Mouse (Mus musculus): Measurements from ENCODE around the gene Lrguk. TPM values are rescaled to one million over a fixed set of nuclear protein-coding genes. Genes with fewer than 3 reads are reported as not detected.
A peak's percentile ranks its signal among the peaks of the same experiment; 100 is the strongest.

The Lrguk gene
- polyA plus RNA-seq, 1 experiment from 2014 or later: 1.00 TPM

DNA sequence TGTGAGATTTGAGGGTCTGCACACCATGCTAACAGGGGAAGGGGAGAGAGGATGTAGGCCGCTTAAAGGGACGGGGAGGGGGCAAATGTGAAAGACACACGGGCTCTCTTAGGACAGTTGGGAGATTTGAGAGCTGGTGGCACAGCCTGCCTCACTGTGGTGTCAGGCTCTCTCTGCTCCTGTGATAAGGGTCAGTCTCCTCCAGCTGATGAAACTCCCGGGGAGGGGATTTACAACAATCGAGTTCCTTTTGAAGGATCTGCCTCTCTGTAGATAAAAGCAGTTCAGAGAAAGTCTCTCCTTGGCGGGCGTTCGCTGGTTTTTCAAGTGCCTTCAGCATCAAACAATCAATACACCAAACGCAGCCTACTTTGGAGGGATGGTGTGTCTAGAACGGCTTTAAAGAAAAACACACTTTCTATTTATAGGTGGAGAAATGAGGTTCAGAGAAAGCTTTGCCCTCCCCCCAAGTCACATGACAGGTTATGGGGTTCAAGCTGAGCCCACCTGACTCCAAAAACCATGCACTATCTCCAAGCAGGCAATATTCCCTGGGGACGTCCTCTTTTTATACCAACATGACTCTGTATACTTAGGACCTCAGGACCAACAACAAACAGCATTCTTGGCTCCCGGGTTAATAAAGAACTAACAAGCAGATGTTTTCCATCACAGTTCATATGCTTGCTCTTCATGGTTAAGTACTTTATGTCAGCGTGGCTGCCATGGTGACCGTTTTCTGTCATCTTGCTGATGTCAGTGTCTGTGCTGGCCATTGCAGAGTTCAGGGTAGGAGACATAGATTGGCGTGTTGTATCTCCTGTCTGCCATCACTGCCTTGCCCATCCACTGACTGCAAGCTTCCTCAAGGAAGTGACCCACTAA is 5.6 kb downstream of the Lrguk start:
- Histone ChIP-seq H3K4me3 (no peak overlapping the region), H3K27ac (replicated peaks) (no peak overlapping the region), H3K9me3 (no peaks in the 10 kb centered on the region), H3K9ac (no peak overlapping the region), H3K4me2 (no peak overlapping the region), H3K4me1 (replicated peaks) (peaks cover under 1% of the 10 kb centered on the region; the same call in 1 of the 2 replicates), H3K27me3 (no peaks in the 10 kb centered on the region), H3K36me3 (no peaks in the 10 kb centered on the region)
- 53% methylated on average over 15 of the region's 15 CpGs for WGBS
- no peak for ATAC-seq (ENCODE audit: low FRiP score, low read depth)

DNA sequence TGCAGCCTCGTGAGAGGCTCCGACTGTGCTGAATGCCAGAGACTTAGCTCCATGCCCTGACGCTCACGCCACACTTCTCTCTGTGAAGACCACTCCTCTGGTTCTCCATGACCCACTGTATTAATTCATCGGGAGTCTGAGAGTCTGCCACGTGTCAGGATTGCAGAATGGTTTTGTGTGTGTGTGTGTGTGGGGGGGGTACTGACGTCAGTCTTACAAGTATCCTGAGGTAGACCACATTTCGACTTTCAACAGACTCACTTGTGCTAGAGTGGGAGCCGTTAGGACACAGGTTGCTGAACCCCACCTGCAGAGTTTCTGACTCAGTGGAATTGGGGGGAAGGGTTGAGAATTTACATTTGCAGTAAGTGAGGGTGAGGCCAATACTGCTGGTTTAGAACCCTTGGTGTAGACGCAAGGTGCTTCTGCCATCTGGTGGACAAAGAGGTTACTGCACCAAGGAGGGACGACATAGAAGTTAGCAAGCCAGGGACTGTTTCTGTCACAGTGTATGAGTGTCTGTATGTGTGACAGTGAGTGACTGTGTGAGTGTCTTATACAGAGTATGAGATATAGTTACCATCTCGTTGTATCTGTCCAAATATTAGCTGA is 11.5 kb downstream of the Lrguk start:
- Histone ChIP-seq H3K9me3 (no peaks in the 10 kb centered on the region), H3K9ac (no peak overlapping the region), H3K27ac (replicated peaks) (no peak overlapping the region), H3K4me2 (no peak overlapping the region), H3K4me1 (replicated peaks) (peaks cover 6% of the 10 kb centered on the region), H3K36me3 (no peaks in the 10 kb centered on the region), H3K27me3 (no peaks in the 10 kb centered on the region), H3K4me3 (no peak overlapping the region)
- 44% methylated on average over 12 of the region's 12 CpGs for WGBS
- ATAC-seq (ENCODE audit: low FRiP score, low read depth): peak; percentile 80

DNA sequence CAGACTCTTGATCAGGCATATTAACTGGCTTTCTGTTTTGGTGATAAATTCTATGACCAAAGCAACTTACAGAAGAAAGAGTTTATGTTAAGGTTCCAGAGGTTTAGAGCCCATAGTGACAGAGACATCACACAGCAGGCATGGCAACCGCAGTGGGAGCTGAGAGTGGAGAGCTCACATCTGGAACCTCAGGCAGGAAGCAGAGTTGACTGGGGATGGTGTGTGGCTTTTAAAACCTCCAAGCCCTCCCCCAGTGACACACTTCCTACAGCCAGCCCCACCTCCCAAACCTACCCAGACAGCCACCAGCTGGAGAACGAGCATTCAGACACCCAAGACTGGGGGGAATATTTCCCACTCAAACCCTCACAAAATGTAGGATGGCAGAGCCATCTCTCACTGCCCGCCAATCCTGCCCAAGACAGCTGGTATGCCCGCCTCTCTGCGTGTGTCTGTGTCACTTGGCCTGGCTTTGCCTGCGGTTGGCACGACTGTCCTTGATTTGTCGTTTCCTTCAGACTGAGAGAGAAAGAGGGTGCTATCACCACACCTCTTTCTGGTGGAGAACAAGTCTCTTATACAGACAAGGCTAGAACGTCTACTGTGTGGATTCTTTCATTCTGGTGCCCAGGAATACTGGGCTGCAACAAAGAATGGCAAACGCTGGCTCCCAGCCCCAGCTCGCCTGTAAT is 12.5 kb downstream of the Lrguk start:
- no peaks in the 10 kb centered on the region for H3K36me3 ChIP-seq
- H3K4me3 ChIP-seq: no peak overlapping the region
- no peaks in the 10 kb centered on the region for H3K9me3 ChIP-seq
- H3K4me2 ChIP-seq: no peak overlapping the region
- WGBS: 85% methylated on average over 11 of the region's 11 CpGs
- no peak overlapping the region for H3K9ac ChIP-seq
- no peak for ATAC-seq (ENCODE audit: low FRiP score, low read depth)
- H3K27ac ChIP-seq (replicated peaks): no peak overlapping the region
- peaks cover 6% of the 10 kb centered on the region for H3K4me1 ChIP-seq (replicated peaks)
- no peaks in the 10 kb centered on the region for H3K27me3 ChIP-seq

DNA sequence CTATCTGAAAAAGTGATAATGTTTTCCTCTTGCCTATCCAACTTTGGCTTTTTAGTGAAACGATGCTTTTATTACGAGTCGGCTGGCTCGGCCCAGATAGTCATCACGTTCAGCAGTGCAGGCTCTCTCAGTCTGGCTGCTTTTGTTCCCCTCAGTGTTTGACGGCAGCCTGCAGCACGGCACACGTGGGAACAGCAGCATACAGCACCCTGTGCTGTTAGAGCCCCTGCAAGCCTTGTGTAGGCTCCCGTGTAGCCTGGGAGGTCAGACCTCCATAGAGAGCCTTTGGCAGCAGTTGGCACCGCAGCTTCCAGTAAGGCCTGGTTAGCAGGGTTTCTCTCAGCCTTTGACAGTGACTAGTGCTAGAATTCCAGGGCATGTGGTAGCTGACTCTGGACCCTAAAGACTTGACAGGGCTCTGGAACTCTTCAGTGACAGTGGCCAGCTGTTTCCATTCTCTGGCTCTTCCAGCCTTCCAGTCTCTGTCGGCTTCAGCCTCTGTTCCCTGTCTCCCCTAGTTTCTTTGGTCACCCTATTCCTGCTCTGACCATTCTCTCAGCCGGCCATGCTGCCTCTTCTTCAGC is 15.1 kb downstream of the Lrguk start:
- Histone ChIP-seq H3K36me3 (no peaks in the 10 kb centered on the region), H3K9me3 (no peaks in the 10 kb centered on the region), H3K9ac (no peak overlapping the region), H3K4me1 (replicated peaks) (peaks cover 6% of the 10 kb centered on the region), H3K27ac (replicated peaks) (no peak overlapping the region), H3K27me3 (no peaks in the 10 kb centered on the region), H3K4me3 (no peak overlapping the region), H3K4me2 (no peak overlapping the region)
- ATAC-seq (ENCODE audit: low FRiP score, low read depth): no peak
- 73% methylated on average over 12 of the region's 12 CpGs for WGBS

DNA sequence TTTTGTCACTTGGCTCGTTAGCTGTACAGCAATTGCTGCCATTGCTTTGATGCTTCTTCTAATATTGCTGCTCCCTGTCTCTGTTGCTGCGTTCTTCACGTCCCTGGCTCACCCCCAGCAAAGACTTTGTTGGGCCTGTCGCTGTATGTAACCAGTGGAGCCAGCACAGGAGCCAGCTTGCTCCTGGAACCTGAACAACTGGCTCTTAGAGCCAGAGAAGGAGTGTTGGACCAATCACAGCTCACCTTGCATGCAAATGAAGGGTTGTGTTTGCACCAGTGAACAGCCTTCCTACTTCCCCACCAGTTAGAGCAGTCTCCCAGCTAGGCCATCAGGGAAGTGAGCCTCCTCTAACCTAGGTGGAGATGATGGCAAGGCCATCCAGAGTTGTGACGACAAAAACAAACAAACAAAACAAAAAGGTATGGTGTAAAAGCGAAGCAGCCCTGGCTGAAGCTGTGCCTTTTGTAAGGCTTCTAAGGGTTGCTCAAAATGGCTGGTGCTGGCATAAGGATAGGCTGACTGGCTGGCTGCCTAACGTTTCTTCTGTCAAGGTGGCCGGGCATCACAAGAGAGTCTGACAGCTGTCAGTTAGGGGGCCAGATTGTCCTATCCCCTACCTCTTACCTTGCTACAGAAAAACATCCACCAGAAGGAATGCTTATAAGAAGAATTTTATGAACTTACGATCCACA is 15.7 kb downstream of the Lrguk start:
- H3K9me3 ChIP-seq: no peaks in the 10 kb centered on the region
- peaks cover 6% of the 10 kb centered on the region for H3K4me1 ChIP-seq (replicated peaks)
- no peak overlapping the region for H3K27ac ChIP-seq (replicated peaks)
- no peak overlapping the region for H3K4me3 ChIP-seq
- no peak for ATAC-seq (ENCODE audit: low FRiP score, low read depth)
- H3K4me2 ChIP-seq: no peak overlapping the region
- H3K27me3 ChIP-seq: no peaks in the 10 kb centered on the region
- WGBS: 84% methylated on average over 9 of the region's 9 CpGs
- H3K36me3 ChIP-seq: no peaks in the 10 kb centered on the region
- no peak overlapping the region for H3K9ac ChIP-seq

DNA sequence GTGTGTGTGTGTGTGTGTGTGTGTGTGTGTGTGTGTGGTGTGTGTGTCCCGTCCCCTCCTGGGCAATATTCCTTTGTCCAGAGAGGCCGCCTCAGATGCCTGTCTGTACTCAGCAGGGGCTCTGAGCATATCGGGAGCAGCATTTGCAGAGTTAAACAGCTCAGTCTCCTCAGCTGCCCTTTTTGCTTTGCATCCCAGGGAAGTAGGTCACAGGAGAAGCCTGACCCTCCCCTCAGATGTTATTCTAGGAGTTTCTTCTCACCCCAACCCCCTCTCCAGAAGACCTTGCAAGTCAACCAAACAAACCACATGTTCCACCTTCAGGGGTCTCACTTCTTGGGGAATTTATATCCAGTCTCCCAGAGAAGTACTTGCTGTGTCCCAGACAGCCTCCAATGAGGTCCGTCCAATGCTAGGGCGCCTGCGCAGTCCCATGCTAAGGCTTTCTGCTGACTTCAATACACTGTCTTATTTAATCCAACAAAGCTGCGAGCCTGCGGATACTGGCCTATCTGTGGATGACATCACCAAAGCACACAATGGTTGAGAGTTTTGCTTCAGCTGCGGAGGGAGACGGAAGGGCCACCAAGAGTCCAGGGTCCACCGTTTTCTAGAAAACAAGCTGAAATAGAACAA is 17.4 kb downstream of the Lrguk start:
- Histone ChIP-seq H3K36me3 (no peaks in the 10 kb centered on the region), H3K9me3 (no peaks in the 10 kb centered on the region), H3K9ac (no peak overlapping the region), H3K4me2 (no peak overlapping the region), H3K4me3 (no peak overlapping the region), H3K27me3 (no peaks in the 10 kb centered on the region), H3K27ac (replicated peaks) (no peak overlapping the region), H3K4me1 (replicated peaks) (no peaks in the 10 kb centered on the region)
- no peak for ATAC-seq (ENCODE audit: low FRiP score, low read depth)
- WGBS: 74% methylated on average over 10 of the region's 11 CpGs

DNA sequence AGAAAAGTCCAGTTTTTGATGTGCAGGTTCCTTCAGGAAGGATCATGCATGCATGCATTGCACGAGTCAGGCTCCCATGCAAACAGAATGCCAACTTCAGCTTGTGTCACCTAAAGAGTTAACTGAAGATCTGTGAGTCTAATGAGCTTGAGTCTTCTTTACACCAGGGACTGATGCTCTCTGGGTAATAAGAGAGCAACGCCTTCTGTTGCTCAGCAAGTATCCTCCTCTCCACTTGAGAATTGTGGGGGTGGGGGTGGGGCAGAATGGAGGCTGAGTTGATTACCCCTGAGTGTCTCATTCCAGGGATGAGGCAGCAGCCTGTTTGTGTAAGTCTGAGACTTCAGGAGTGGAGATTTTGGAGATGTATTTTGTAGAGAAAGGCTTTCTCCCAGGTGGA is 20.2 kb downstream of the Lrguk start:
- no peaks in the 10 kb centered on the region for H3K36me3 ChIP-seq
- no peaks in the 10 kb centered on the region for H3K9me3 ChIP-seq
- WGBS: 49% methylated on average over 2 of the region's 2 CpGs
- H3K27ac ChIP-seq (replicated peaks): no peak overlapping the region
- H3K4me3 ChIP-seq: no peak overlapping the region
- H3K9ac ChIP-seq: no peak overlapping the region
- no peak overlapping the region for H3K4me2 ChIP-seq
- H3K27me3 ChIP-seq: no peaks in the 10 kb centered on the region
- H3K4me1 ChIP-seq (replicated peaks): no peaks in the 10 kb centered on the region
- no peak for ATAC-seq (ENCODE audit: low FRiP score, low read depth)

DNA sequence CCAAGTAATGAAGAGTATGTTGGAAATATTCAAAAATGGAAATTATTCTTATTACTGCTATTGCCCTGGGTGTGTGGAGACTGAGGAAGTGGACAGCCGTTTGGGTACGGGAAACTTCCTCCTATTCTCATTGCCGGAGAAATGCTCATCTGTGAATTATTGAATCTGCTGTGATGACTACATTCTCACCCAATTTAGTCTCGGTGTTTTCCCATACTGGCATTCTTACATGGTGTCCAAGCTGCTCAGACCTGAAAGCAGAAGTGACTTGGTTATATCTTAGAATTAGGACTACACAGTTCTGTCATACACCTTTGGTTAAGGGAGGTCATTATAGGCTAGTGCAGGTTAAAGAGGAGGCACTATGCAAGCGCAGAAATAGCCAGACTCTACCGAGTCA is 30.5 kb downstream of the Lrguk start:
- H3K9me3 ChIP-seq: no peaks in the 10 kb centered on the region
- no peaks in the 10 kb centered on the region for H3K4me1 ChIP-seq (replicated peaks)
- H3K4me2 ChIP-seq: no peak overlapping the region
- ATAC-seq (ENCODE audit: low FRiP score, low read depth): no peak
- WGBS: 94% methylated on average over 6 of the region's 6 CpGs
- H3K36me3 ChIP-seq: no peaks in the 10 kb centered on the region
- no peak overlapping the region for H3K4me3 ChIP-seq
- no peaks in the 10 kb centered on the region for H3K27me3 ChIP-seq
- no peak overlapping the region for H3K27ac ChIP-seq (replicated peaks)
- no peak overlapping the region for H3K9ac ChIP-seq

DNA sequence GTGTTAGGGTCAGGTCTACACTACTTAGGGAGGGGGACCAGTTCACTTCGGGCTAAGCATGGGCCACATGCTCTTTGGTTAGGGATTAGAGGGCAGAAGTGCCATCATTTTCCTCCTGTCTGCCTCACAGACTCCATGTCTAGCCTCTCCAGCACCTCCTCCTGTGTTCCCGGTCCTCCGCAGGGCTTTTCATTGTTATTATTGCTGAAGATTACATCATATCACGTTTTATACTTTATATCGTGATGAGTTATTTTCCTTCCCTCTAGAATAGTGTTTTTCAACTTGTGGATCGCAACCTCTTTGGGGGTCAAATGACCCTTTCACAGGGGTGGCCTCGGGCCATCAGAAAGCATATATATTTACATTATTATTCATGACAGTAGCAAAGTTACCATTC is 37.5 kb downstream of the Lrguk start:
- H3K9ac ChIP-seq: no peak overlapping the region
- H3K9me3 ChIP-seq: no peaks in the 10 kb centered on the region
- WGBS: 88% methylated on average over 7 of the region's 7 CpGs
- H3K27ac ChIP-seq (replicated peaks): no peak overlapping the region
- ATAC-seq (ENCODE audit: low FRiP score, low read depth): no peak
- no peaks in the 10 kb centered on the region for H3K4me1 ChIP-seq (replicated peaks)
- H3K36me3 ChIP-seq: no peaks in the 10 kb centered on the region
- H3K4me3 ChIP-seq: no peak overlapping the region
- H3K4me2 ChIP-seq: no peak overlapping the region
- no peaks in the 10 kb centered on the region for H3K27me3 ChIP-seq

DNA sequence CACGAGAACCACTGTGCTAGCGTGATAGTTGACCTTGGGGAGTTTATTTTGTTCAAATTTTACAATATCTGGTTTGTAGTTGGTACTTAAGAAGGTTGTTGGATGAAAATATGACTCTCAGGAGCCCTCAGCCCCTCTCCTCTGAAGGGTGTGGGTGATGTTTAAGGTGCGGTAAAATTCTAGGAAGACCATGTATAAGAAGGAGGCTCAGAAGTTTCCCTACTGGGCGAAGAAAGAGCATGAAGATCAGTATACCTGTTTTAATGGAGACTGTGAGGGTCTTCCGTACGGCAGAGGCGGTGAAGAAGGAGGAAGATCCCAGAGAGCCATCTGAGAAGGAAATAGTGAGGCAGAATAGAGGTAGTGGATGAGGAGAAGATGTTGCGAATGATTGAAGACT is 38.0 kb downstream of the Lrguk start:
- Histone ChIP-seq H3K27ac (replicated peaks) (no peak overlapping the region), H3K4me2 (no peak overlapping the region), H3K4me1 (replicated peaks) (no peaks in the 10 kb centered on the region), H3K9me3 (no peaks in the 10 kb centered on the region), H3K27me3 (no peaks in the 10 kb centered on the region), H3K4me3 (no peak overlapping the region), H3K9ac (no peak overlapping the region), H3K36me3 (no peaks in the 10 kb centered on the region)
- 97% methylated on average over 8 of the region's 8 CpGs for WGBS
- no peak for ATAC-seq (ENCODE audit: low FRiP score, low read depth)

DNA sequence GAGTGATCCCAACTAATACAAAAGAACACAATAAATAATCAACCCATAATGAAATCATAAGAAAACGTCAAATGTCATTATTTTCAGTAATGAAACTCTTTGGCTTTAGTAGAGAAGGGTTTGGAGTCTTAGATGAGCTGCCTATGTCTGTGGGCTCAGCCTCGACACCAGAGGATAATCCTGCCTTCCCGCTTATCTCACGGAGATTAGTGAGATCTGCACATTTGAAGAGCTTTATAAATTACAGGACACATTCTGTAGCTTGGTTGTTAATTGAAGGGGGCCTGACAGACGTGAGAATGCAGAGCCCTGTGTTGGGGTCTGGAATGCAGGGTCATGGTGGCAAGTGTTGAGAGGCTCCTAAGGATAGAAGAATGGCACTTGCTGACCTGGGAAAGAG is 42.7 kb downstream of the Lrguk start:
- H3K27me3 ChIP-seq: no peaks in the 10 kb centered on the region
- no peak for ATAC-seq (ENCODE audit: low FRiP score, low read depth)
- no peak overlapping the region for H3K4me3 ChIP-seq
- no peak overlapping the region for H3K27ac ChIP-seq (replicated peaks)
- H3K36me3 ChIP-seq: no peaks in the 10 kb centered on the region
- H3K9ac ChIP-seq: no peak overlapping the region
- WGBS: 63% methylated on average over 5 of the region's 5 CpGs
- H3K9me3 ChIP-seq: no peaks in the 10 kb centered on the region
- H3K4me1 ChIP-seq (replicated peaks): no peaks in the 10 kb centered on the region
- no peak overlapping the region for H3K4me2 ChIP-seq

All from hindbrain, embryonic 15.5 days (tissue).